Mouse (Mus musculus): ENCODE data around the gene Pnpla7. TPM values are rescaled to one million over a fixed set of nuclear protein-coding genes. Genes with fewer than 3 reads are reported as not detected.
A peak's percentile ranks its signal among the peaks of the same experiment; 100 is the strongest.
"Not testable (repeated sequence)": the region's sequence is repeated elsewhere in the genome, so short reads cannot be mapped to it uniquely, and the experiment has no call there.

The Pnpla7 gene
- total and polyA plus RNA-seq, 2 experiments, result 113 to 141 TPM

GRCm38 (mm10) chr2:24929593-24929992 lies 46.2 kb upstream of the Pnpla7 start:
- TF ChIP-seq CTCF (IDR thresholded peaks at IDR 0.05; ENCODE audit: low read depth, low read length) (no peak), POLR2A (IDR thresholded peaks at IDR 0.05; ENCODE audit: extremely low read depth, insufficient read depth, low read length) (no peak)
- Histone ChIP-seq H3K9ac (ENCODE audit: low read depth, low read length) (no peak overlapping the region), H3K36me3 (ENCODE audit: control insufficient read depth, insufficient read depth, low read length) (no peaks in the 10 kb centered on the region), H3K4me1 (ENCODE audit: control insufficient read depth, insufficient read depth, low read length) (no peaks in the 10 kb centered on the region), H3K27me3 (ENCODE audit: control insufficient read depth, insufficient read depth, low read length) (no peaks in the 10 kb centered on the region), H3K79me2 (ENCODE audit: control insufficient read depth, insufficient read depth, low read length) (no peaks in the 10 kb centered on the region), H3K27ac (replicated peaks; ENCODE audit: insufficient read depth, low read depth, low read length) (no peak overlapping the region), H3K4me3 (ENCODE audit: insufficient read depth, low read depth, low read length) (no peak overlapping the region)
- DNase-seq (ENCODE audit: extremely low read depth, low read depth, low spot score), result no peak
- whole genome bisulfite sequencing, result 95% methylated on average over 5 of the region's 5 CpGs

- Histone ChIP-seq H3K36me3 (ENCODE audit: control insufficient read depth, insufficient read depth, low read length) (no peaks in the 10 kb centered on the region), H3K4me1 (ENCODE audit: control insufficient read depth, insufficient read depth, low read length) (no peaks in the 10 kb centered on the region), H3K9ac (ENCODE audit: low read depth, low read length) (peak overlapping the region; percentile 81), H3K27me3 (ENCODE audit: control insufficient read depth, insufficient read depth, low read length) (no peaks in the 10 kb centered on the region), H3K27ac (replicated peaks; ENCODE audit: insufficient read depth, low read depth, low read length) (no peak overlapping the region), H3K4me3 (ENCODE audit: insufficient read depth, low read depth, low read length) (peak overlapping the region; percentile 73), H3K79me2 (ENCODE audit: control insufficient read depth, insufficient read depth, low read length) (no peaks in the 10 kb centered on the region)
- peak; percentile 12 for DNase-seq (ENCODE audit: extremely low read depth, low read depth, low spot score)
- TF ChIP-seq POLR2A (IDR thresholded peaks at IDR 0.05; ENCODE audit: extremely low read depth, insufficient read depth, low read length), result no peak
- 21% methylated on average over 19 of the region's 19 CpGs for WGBS
These were observed 41.3 kb upstream of the Pnpla7 start for GRCm38 (mm10) chr2:24934441-24934963.

DNA sequence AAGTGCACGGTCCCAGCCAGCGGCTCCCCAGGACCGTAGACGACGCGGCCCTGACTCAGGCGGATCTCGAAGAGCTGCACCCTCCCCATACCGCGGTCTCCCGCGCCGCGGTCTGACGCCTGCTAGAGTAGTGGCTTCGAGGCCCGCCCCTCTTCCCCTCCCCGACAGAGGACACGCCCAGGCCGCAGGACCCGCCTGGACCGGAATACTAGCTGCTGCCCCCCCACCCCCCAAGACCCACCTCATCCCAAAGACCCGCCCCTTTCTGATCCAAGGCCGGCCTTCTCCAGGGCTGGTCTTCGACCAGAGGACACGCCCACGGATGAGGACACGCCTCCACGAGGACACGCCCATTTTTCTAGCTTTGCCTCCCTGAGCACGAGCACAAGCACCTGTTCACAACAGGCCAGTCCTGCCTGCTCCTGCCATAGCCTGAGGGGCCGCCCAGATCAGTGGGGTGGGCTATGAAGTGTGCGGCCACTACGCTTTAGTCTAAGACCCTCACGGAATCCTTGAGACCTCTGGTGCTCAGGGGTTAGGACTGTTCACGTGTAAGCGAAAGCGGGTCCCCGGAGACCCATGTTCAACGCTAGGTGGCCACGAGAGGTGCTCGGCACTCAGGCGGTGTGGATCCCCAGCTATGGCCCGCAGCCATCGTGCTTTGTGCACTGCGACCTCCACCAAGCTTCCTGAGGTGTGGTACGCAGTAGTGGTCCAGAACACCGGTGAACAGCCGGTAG lies 40.6 kb upstream of the Pnpla7 start, which contains the start of gene Arrdc1:
Gene Arrdc1, minus strand, starts transcription at position 196 of the 740 bp plus-strand sequence.
- WGBS, result under 1% methylated on average over 49 of the region's 49 CpGs
- no peaks in the 10 kb centered on the region for H3K27me3 ChIP-seq (ENCODE audit: control insufficient read depth, insufficient read depth, low read length)
- H3K79me2 ChIP-seq (ENCODE audit: control insufficient read depth, insufficient read depth, low read length), result no peaks in the 10 kb centered on the region
- H3K27ac ChIP-seq (replicated peaks; ENCODE audit: insufficient read depth, low read depth, low read length), result peak within 1 kb of the TSS; percentile 11
- peak within 1 kb of the TSS; percentile 73 for H3K4me3 ChIP-seq (ENCODE audit: insufficient read depth, low read depth, low read length)
- TF ChIP-seq POLR2A (IDR thresholded peaks at IDR 0.05; ENCODE audit: extremely low read depth, insufficient read depth, low read length), result peak; percentile 60
- peak; percentile 76 for TF ChIP-seq CTCF (IDR thresholded peaks at IDR 0.05; ENCODE audit: low read depth, low read length)
- H3K36me3 ChIP-seq (ENCODE audit: control insufficient read depth, insufficient read depth, low read length), result no peaks in the 10 kb centered on the region
- no peaks in the 10 kb centered on the region for H3K4me1 ChIP-seq (ENCODE audit: control insufficient read depth, insufficient read depth, low read length)
- peak within 1 kb of the TSS; percentile 81 for H3K9ac ChIP-seq (ENCODE audit: low read depth, low read length)
- DNase-seq (ENCODE audit: extremely low read depth, low read depth, low spot score), result peak; percentile 92

DNA sequence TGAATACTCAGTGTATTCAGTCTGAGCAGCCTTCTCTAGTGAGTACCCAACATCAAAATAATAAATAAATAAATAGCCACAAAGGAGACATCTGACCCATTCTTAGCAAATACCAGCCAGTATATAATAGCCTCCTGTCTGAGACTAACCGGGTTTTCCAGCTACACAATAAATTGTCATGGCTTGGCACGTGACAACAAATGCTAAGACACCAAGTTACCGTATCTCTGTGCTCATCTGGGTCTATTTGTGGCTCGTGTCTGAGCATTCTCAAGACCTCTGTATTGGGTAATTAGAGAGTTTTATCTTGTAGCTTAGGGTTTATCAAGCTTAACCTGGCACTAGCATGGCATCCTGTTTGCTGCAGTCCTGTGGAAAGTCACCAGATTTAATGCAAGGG lies 33.7 kb upstream of the Pnpla7 start:
- Histone ChIP-seq H3K4me1 (ENCODE audit: control insufficient read depth, insufficient read depth, low read length) (no peaks in the 10 kb centered on the region), H3K27ac (replicated peaks; ENCODE audit: insufficient read depth, low read depth, low read length) (no peak overlapping the region), H3K9ac (ENCODE audit: low read depth, low read length) (no peak overlapping the region), H3K36me3 (ENCODE audit: control insufficient read depth, insufficient read depth, low read length) (no peaks in the 10 kb centered on the region), H3K79me2 (ENCODE audit: control insufficient read depth, insufficient read depth, low read length) (no peaks in the 10 kb centered on the region), H3K27me3 (ENCODE audit: control insufficient read depth, insufficient read depth, low read length) (no peaks in the 10 kb centered on the region), H3K4me3 (ENCODE audit: insufficient read depth, low read depth, low read length) (no peak overlapping the region)
- TF ChIP-seq POLR2A (IDR thresholded peaks at IDR 0.05; ENCODE audit: extremely low read depth, insufficient read depth, low read length) (no peak), CTCF (IDR thresholded peaks at IDR 0.05; ENCODE audit: low read depth, low read length) (no peak)
- DNase-seq (ENCODE audit: extremely low read depth, low read depth, low spot score), result no peak
- 84% methylated on average over 4 of the region's 4 CpGs for WGBS

- not testable (repeated sequence) for H3K27me3 ChIP-seq (ENCODE audit: control insufficient read depth, insufficient read depth, low read length); H3K4me3 ChIP-seq (ENCODE audit: insufficient read depth, low read depth, low read length); H3K4me1 ChIP-seq (ENCODE audit: control insufficient read depth, insufficient read depth, low read length); H3K27ac ChIP-seq (replicated peaks; ENCODE audit: insufficient read depth, low read depth, low read length); H3K36me3 ChIP-seq (ENCODE audit: control insufficient read depth, insufficient read depth, low read length); H3K79me2 ChIP-seq (ENCODE audit: control insufficient read depth, insufficient read depth, low read length); H3K9ac ChIP-seq (ENCODE audit: low read depth, low read length)
- DNase-seq (ENCODE audit: extremely low read depth, low read depth, low spot score), result peak; percentile 69
- WGBS, result 33% methylated on average over 2 of the region's 2 CpGs
These were observed 31.5 kb upstream of the Pnpla7 start for GRCm38 (mm10) chr2:24944304-24944703.

All from liver, adult 2 months (tissue).